Mouse (Mus musculus): Measurements from ENCODE around the gene Fscn1. TPM values are rescaled to one million over a fixed set of nuclear protein-coding genes. Genes with fewer than 3 reads are reported as not detected.

Gene Fscn1
- total RNA-seq, 2 experiments from 2014 or later, result 304 to 311 TPM

DNA sequence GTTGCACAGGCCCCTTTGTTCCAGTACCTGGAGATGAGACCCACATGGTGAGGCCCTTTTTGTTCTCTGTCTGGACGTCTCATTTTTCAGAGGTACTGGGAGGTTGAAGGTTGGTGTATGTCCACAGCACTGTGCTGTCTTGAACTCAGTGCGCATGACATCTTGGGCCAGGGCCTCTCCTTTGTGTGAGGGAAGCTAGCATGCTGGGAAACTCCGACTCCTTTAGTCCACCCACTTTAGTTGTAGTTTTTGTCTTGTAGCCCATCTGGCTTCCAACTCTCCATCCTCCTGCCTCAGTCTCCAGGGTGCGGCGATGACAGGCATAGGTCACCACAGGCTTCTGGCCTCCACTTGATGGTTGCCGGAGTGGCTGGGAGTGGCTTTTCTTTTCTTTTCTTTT is 4.5 kb downstream of the Fscn1 start:
- DNase-seq (ENCODE audit: low spot score in 2 of 2), result no peak

DNA sequence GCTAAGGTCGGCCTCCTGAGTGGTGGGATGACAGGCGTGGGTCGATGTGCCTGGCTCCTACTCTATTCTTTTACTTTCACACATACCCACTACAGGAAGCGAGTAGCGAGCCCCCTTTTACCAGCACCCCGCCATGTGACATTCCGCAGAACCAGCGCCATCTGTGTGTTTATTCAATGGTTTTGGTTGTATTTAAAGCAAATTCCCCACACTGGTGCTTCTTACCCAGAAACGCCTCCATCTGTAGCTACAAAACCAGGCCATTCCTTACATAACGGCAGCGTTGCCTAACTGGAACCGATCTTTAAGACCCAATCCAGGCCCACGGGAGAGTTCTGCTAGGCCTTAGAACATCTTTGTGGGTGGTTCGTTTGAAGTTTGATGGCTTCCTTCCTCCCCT is 8.3 kb downstream of the Fscn1 start:
- DNase-seq (ENCODE audit: low spot score in 2 of 2), result peak in 1 of 2 experiments; percentile 60

DNA sequence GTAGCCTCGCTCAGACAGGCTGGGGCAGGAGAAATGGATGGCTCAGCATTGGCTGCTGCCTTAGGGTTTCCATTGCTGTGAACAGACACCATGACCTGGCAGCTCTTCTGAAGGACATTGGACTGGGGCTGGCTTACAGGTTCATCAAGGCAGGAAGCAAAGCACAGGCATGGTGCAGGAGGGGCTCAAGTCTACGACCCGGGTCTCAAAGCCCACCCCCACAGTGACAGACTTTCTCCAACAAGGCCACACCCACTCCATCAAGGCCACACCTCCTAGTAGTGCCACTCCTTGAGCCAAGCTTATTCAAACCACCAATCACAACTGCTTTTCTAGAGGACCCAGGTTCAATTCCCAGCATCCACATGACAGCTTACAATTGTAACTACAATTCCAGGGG is 13.8 kb downstream of the Fscn1 start:
- no peak for DNase-seq (ENCODE audit: low spot score in 2 of 2)

DNA sequence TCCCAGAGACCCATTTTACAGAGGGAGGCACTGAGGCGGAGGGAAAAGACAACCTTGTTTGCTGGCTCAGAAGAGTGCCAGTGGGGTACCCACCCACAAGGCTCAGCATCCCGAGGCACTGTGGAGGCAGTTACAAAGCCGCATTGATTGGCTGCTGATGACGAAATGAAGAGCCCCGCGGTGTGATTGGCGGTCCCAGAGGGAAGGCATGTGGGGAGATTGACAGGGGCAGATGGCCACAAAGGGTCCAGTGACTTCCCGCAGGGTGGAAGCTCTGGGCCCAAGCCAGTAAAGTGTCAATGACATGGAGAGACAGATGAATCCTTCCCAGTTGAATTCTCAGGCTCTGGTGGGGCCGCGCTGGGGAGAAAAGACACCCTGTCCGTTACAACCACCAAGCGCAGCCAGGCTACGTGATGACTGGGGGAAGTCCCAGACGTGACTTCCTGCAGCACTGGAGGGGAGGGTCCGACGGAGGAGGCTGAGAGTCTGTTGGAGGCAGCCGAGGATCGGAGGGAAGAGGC is 14.5 kb downstream of the Fscn1 start:
- peak; percentile 76 to 77 for DNase-seq (ENCODE audit: low spot score in 2 of 2)

DNA sequence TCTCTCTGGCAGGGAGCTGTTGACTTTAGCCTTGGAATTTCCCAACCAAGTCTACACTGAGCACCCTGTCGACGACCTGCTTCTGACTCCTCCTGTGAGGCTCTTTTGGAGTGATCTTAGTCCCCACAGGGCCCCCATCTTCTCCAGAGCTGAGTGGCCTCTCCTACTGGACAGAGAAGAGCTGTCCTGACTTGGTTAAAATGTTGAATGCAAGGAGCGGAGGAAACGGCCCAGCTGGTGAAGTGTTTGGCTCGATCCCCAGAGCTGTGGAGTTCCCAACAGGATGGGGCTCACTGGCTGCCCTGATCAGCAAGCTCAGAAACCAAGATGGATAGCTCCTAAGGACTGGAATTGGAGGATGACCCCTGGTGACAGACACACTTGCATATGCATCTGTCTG is 16.4 kb downstream of the Fscn1 start:
- no peak for DNase-seq (ENCODE audit: low spot score in 2 of 2)

DNA sequence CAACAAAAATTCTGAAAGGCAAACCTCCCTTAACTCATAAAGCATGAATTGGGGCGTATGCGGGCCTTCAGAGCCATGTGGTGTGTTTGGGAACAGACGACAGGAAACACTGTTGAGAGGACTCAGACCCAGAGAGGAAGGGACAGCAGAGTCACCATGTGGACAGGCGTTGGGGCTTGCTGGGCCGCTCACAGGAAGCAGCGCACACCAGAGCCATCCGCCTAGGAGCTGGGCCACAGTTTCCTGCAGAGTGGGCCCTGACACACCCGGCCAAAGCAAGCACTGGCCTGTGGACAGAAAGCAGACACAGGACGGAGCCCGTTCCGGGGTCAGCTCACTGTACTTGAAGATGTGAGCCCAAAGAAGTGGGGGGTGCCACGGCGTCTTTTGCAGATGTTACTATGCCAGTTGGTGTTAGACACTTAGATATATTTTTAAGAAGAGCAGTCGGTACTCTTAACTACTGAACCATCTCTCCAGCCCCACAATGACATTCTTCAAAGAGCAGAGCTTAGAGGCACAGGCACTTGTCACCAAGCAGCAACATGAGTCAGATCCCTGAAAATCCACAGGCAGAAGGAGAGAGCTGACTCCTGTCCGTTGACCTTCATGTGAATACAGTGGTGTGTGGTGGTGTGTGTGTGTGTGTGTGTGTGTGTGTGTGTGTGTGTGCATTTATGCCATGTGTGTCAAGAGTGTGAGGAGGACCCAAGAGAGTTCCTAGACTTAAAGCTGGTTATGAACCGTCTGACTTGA is 22.1 kb downstream of the Fscn1 start:
- no peak for DNase-seq (ENCODE audit: low spot score in 2 of 2)

DNA sequence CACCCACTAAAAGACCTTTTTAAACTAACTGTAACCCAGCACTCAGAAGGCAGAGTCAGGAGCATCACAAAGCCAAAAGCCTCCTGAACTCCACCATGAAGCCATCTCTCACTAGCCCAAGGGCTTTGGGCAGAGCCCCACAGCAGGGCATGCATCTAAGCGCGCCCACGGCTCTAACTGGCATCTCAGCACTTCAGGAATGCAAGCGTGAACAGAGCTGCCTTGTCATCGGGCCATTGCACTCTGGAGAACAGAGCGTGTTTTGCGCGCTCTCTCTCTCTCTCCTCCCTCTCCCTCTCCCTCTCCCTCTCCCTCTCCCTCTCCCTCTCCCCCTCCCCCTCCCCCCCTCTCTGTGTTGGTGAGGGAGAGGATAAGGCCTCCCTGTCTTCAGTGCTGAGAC is 23.0 kb downstream of the Fscn1 start:
- no peak for DNase-seq (ENCODE audit: low spot score in 2 of 2)

DNA sequence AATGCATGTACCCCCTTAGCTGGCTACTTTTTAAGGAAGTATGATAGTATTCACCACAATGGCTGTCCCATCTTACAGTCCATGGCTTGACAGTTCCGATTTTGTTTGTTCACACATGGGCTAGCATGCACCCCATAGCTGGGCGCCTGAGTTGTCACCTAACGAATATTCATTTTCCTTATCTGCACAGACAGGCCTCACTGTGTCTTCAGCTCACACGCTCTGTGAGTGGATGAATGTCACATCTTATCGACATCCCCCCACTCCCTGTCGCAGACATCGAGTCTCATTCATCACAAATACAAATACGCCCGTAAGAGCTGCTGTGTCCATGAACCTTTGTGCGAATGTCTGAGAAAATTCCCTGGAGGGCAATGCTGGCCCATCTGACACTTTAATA is 24.1 kb downstream of the Fscn1 start:
- no peak for DNase-seq (ENCODE audit: low spot score in 2 of 2)

DNA sequence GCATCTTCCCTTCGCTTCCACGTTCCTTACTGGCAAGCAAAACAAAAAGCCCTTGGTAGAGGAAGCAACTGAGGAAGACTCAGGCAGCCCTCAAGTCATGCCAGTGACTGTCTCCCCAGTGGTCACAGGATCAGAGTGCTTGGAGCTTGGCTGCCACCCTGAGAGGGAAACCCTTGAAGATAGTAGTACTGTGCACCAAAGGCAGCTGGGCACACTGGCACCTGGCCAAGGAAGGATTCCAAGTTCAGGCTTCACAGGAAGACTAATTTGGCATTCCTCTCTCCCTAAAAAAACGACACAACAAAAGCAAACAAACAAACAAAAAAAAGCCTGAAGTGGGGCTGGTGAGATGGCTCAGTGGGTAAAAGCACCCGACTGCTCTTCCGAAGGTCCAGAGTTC is 28.4 kb downstream of the Fscn1 start:
- DNase-seq (ENCODE audit: low spot score in 2 of 2), result peak; percentile 51 to 69

DNA sequence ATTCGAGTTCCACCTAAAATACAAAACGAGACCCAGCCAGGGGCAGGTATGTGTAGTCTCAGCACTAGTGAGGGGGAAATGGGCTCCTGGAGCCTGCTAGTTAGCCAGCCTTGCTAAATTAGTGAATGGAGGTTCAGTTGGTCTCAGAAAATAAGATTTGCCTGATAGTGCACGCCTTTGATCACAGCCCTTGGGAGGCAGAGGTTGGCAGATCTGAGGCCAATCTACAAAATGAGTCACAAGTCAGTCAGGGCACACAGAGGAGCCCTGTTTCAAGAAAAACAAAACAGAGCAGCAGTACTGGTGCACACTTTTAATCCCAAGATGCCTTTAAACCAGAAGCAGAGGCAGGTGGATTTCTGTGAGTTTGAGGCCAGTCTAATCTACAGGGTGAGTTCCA is 29.0 kb downstream of the Fscn1 start:
- no peak for DNase-seq (ENCODE audit: low spot score in 2 of 2)

DNA sequence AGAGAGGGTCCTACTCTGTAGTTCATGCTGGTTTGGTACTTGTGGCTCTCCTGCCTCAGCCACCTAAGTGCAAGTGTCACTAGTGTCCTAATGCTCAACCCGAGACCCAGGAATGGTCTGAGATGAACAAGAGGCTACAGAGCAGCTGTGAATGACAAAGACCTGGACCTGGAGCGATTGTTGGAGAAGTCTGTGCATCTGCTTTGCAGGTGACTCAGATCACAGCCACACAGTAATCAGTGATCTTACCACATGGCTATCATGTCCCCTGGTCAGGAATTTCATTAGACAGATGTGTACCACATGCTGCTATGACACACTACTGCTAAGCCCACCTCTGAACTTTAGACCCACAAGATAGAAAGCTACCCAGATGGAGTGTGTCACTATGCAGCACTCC is 34.6 kb downstream of the Fscn1 start:
- no peak for DNase-seq (ENCODE audit: low spot score in 2 of 2)

DNA sequence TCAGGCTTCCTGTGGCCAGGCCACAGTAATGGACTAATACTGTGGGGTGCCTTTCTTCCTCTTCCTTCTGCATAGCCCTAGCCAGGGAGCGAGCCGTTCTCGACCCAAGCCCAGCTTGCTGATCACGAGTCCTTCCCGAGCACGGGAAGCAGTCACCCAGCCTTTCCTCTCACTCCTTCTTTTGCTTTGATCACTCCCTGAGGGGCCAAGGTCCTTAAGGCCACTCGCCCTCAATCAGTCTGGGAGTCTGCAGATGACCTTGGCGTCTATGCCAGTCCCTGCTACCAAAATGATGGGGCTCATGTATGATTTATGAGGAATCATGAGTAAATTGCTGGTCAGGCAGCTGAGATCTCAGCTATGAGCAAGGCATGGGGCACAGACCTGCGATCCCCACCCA is 37.4 kb downstream of the Fscn1 start:
- no peak for DNase-seq (ENCODE audit: low spot score in 2 of 2)

DNA sequence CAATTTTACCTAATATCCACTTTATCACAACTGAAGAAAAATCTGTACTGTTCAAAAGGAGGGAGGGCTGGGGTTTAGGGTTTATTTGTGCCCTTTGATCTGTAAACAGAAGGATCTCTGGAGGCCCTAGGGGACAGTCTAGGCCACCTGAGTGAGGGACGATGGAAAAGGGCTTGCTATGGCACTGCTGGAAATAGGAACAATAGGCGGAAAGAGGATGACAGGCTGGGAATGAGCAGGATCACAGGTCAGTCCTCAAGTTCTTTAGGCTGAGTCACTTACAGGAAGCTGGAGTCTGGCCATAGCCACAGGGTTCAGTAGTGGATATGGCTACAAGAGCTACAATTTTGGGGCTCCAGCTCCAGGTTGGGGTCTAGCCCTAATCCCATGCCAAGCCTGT is 38.0 kb downstream of the Fscn1 start:
- no peak for DNase-seq (ENCODE audit: low spot score in 2 of 2)

DNA sequence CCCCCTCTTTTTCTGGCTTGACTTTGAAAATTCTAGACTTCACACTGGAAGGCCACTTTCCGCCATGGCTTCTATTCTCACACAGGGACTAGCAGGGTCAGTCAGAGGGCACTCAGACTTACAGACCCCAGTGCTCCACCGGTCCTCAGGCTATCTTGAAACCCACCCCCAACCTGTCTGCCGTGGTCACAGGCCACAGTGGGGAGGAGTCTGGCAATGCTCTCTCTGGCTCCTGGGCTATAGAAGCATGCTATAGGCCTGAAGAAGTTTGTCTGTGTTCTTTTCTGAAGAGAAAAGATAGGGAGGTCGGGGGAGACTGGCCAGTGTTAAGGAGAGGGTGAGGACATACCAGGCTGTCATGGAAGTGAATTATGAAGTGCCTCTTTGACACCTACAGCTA is 39.9 kb downstream of the Fscn1 start:
- DNase-seq (ENCODE audit: low spot score in 2 of 2), result no peak

DNA sequence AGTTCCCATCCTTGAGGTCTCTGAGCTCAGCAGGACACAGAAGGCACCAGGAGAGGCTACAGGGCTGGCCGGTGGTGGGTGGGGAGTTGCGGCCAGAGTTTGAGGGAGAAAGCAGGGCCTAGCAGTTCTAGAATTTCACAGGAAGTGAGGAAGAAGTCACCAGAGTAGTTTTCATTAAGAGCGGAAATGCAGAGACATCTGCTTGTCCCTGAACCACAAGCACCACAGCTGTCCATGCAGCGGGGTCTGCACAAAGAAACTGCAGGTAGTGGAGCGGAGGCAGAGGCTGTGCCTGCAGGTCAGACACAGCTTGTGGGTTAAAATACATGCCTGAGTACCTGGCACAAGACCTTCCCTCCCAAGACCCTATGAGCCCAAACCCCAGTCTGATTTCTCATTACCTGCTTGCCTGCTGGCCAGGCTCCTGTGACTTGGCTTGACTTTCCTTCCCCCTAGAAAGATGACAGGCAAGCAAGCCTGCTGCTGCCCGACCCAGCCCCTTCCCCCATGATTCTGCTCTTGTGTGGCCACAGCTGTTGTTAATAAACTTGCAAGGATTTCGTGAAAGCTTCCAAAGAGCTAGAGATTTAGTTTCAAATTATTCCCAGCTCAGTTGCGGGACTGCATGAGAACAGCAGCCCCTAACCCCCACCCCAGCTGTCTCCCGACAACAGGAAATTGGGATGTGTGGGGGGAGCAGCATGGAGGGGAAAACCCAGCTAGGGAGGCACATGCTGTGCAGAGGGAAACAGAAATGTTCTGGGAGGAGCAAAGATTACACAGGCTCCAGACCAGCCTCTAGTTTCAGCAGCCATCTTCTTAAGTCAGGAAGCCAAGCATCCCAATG is 40.7 kb downstream of the Fscn1 start:
- DNase-seq (ENCODE audit: low spot score in 2 of 2), result peak; percentile 41 to 61

DNA sequence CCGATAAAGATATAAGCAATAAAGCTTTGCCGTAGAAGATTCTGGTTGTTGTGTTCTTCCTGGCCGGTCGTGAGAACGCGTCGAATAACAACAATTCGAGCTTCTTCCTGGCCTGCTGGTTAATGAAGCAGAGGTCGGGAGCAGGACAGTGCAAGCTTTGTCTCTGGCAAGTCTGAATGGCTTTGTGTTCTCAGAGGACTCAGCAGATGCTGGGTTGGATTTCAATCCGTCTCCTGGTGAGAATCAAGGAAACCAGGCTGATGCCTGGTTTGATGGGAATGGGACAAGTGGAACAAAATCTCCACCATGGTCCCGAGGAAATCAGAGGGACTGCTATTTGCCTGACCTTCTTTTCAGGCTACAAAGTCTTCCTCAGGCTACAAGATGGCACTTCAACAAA is 49.2 kb downstream of the Fscn1 start:
- DNase-seq (ENCODE audit: low spot score in 2 of 2), result no peak

DNA sequence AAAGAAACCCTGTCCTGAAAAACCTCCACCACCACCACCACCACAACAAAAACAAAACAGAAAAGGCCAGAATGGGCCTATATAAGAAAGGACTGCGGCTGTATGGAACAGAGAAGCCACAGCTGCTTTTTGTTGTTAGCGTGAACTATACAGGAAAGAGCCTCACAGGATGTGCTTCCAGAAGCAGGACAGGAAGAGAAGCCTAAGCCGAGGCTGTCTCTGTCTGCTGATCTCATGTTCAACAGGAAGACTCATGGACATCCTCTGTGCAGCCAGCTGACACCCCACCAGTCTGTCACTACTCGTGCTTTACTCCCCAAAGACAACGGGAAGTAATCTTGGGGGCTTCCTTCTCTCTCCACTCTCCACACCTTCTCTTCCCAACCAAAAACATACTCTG is 57.3 kb downstream of the Fscn1 start:
- no peak for DNase-seq (ENCODE audit: low spot score in 2 of 2)

Other genes starting within 250 kb of the Fscn1 start
- gene Tnrc18, start 142.7 kb upstream of the Fscn1 start, total RNA-seq (2021), result 100 to 1,000 TPM; 172 to 184 TPM
- 10 to 100 TPM; 43.1 to 46.7 TPM for gene Fbxl18, start 64.9 kb upstream of the Fscn1 start, total RNA-seq (2021)
- gene Actb, start 53.6 kb upstream of the Fscn1 start, total RNA-seq (2021), result 1,000 to 10,000 TPM; 3,650 to 3,993 TPM
- 10 to 100 TPM; 46.4 to 47.4 TPM for gene Rnf216, start 152.7 kb downstream of the Fscn1 start, total RNA-seq (2021)
- gene Olfr718-ps1, start 187.2 kb downstream of the Fscn1 start, total RNA-seq (2021), result under 1 TPM; 0.10 to 0.12 TPM
- 10 to 100 TPM; 15.2 to 16.6 TPM for gene Rbak, start 220.4 kb downstream of the Fscn1 start, total RNA-seq (2021)
- gene Spdye4b, start 220.7 kb downstream of the Fscn1 start, total RNA-seq (2021), result not detected